Mouse (Mus musculus): ENCODE results near the gene Acot13. TPM values are rescaled to one million over a fixed set of nuclear protein-coding genes. Genes with fewer than 3 reads are reported as not detected.
A peak's percentile ranks its signal among the peaks of the same experiment; 100 is the strongest.

Gene Acot13
- polyA plus RNA-seq, 1 experiment: 8.4 TPM

- peak overlapping the region; percentile 99 for H3K27ac ChIP-seq (ENCODE audit: control insufficient read depth, insufficient read depth, low read depth, low read length)
- H3K27me3 ChIP-seq (ENCODE audit: control insufficient read depth, insufficient read depth, low read length): no peaks in the 10 kb centered on the region
- no peaks in the 10 kb centered on the region for H3K36me3 ChIP-seq (ENCODE audit: control insufficient read depth, insufficient read depth, low read length)
- H3K4me3 ChIP-seq (ENCODE audit: control insufficient read depth, low read depth, low read length): peak overlapping the region; percentile 98
- TF ChIP-seq POLR2A (IDR thresholded peaks at IDR 0.05; ENCODE audit: control insufficient read depth, low read depth, low read length) (peak; percentile 89), CTCF (IDR thresholded peaks at IDR 0.05; ENCODE audit: control insufficient read depth, insufficient read depth, insufficient replicate concordance, low read depth, low read length) (no peak)
- H3K4me1 ChIP-seq (ENCODE audit: control insufficient read depth, insufficient read depth, low read length): peaks cover 5% of the 10 kb centered on the region
Observed at GRCm38 (mm10) chr13:24800674-24801307, 30.5 kb downstream of the Acot13 start.

- Histone ChIP-seq H3K27me3 (ENCODE audit: control insufficient read depth, insufficient read depth, low read length) (no peaks in the 10 kb centered on the region), H3K4me1 (ENCODE audit: control insufficient read depth, insufficient read depth, low read length) (peaks cover 5% of the 10 kb centered on the region), H3K27ac (ENCODE audit: control insufficient read depth, insufficient read depth, low read depth, low read length) (peak overlapping the region; percentile 92), H3K36me3 (ENCODE audit: control insufficient read depth, insufficient read depth, low read length) (no peaks in the 10 kb centered on the region), H3K4me3 (ENCODE audit: control insufficient read depth, low read depth, low read length) (peak overlapping the region; percentile 98)
- TF ChIP-seq CTCF (IDR thresholded peaks at IDR 0.05; ENCODE audit: control insufficient read depth, insufficient read depth, insufficient replicate concordance, low read depth, low read length) (peak; percentile 8; the same call in 1 of the 2 replicates), POLR2A (IDR thresholded peaks at IDR 0.05; ENCODE audit: control insufficient read depth, low read depth, low read length) (peak; percentile 75; the same call in 1 of the 2 replicates)
Observed at GRCm38 (mm10) chr13:24799925-24800673, 31.2 kb downstream of the Acot13 start.

DNA sequence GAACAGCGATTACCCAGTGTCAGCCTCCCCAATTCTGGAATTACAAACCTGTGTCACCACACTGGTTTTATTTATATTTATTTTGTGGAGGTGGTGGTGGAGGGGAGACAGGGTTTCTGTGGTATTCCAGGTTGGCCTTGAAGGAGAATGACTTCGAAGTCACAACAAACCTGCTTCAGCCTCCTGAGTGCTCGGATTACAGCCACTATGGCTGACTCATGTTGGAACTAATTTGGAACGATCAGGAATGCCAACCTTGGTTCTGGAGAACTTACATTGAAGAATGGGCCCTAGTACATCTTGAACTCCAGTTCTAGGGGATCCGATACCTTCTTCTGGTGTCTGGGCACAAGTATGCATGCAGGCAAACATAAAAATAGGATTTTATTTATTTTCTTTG, 32.0 kb downstream of the Acot13 start:
- H3K27me3 ChIP-seq (ENCODE audit: control insufficient read depth, insufficient read depth, low read length): no peaks in the 10 kb centered on the region
- TF ChIP-seq POLR2A (IDR thresholded peaks at IDR 0.05; ENCODE audit: control insufficient read depth, low read depth, low read length) (no peak), CTCF (IDR thresholded peaks at IDR 0.05; ENCODE audit: control insufficient read depth, insufficient read depth, insufficient replicate concordance, low read depth, low read length) (no peak)
- H3K36me3 ChIP-seq (ENCODE audit: control insufficient read depth, insufficient read depth, low read length): no peaks in the 10 kb centered on the region
- peak overlapping the region; percentile 98 for H3K4me3 ChIP-seq (ENCODE audit: control insufficient read depth, low read depth, low read length)
- H3K4me1 ChIP-seq (ENCODE audit: control insufficient read depth, insufficient read depth, low read length): peaks cover 5% of the 10 kb centered on the region
- peak overlapping the region; percentile 77 for H3K27ac ChIP-seq (ENCODE audit: control insufficient read depth, insufficient read depth, low read depth, low read length)

DNA sequence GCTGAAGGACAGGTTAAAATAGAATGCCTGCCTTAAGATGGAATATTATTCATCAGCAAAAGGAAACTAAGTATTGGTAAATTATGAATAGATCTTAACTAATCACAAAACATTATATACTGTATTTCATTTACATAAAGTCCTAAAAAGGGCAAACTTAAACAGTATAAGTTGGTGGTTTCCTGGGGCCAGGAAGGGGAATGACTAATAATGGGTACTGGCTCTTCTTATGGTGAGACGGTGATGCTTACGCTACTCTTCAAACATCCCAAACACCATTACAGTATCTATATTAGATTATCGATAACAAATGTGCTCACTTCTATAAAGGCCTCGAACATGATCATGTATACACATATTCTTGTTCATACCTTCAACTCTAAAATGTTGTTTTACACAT, 32.7 kb downstream of the Acot13 start:
- H3K4me3 ChIP-seq (ENCODE audit: control insufficient read depth, low read depth, low read length): peak overlapping the region; percentile 26; the same call in 1 of the 2 replicates
- TF ChIP-seq CTCF (IDR thresholded peaks at IDR 0.05; ENCODE audit: control insufficient read depth, insufficient read depth, insufficient replicate concordance, low read depth, low read length): no peak
- TF ChIP-seq POLR2A (IDR thresholded peaks at IDR 0.05; ENCODE audit: control insufficient read depth, low read depth, low read length): no peak
- H3K4me1 ChIP-seq (ENCODE audit: control insufficient read depth, insufficient read depth, low read length): peaks cover 5% of the 10 kb centered on the region
- no peak overlapping the region for H3K27ac ChIP-seq (ENCODE audit: control insufficient read depth, insufficient read depth, low read depth, low read length)
- H3K36me3 ChIP-seq (ENCODE audit: control insufficient read depth, insufficient read depth, low read length): no peaks in the 10 kb centered on the region
- H3K27me3 ChIP-seq (ENCODE audit: control insufficient read depth, insufficient read depth, low read length): no peaks in the 10 kb centered on the region

DNA sequence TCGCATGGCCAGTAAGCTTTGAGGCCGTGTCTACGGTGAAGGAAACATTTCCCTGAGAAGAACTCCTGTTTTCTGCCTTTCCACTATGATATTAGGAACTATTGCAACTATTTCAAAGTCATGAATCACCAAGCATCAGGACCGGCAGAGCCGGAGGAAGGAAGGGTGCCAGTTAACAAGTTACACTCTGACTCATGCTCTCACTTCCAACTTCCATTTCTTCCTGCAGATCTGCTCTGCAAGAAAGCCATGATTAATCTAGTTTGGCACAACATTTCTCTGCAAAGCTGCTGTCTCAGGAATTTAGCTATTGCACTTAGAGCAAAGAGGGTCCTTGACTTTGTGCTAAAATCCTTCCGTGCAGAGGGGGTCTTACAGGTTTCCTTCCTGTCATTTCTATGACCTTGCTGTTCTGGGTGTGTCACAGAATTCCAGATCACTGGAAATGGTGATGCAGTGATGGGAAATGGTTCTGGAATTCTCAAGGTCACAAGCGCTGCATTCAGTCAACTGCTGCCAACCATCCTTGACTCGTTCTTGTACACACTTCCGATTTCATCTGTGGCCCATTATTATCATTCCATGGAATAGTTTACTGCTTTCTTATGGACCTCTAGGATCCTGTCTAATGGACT, 38.8 kb downstream of the Acot13 start:
- Histone ChIP-seq H3K36me3 (ENCODE audit: control insufficient read depth, insufficient read depth, low read length) (no peaks in the 10 kb centered on the region), H3K4me3 (ENCODE audit: control insufficient read depth, low read depth, low read length) (no peak overlapping the region), H3K27ac (ENCODE audit: control insufficient read depth, insufficient read depth, low read depth, low read length) (no peak overlapping the region), H3K4me1 (ENCODE audit: control insufficient read depth, insufficient read depth, low read length) (0 out of 2 replicates have a peak, but pooled peaks cover 2% of the 10 kb centered on the region), H3K27me3 (ENCODE audit: control insufficient read depth, insufficient read depth, low read length) (no peaks in the 10 kb centered on the region)
- TF ChIP-seq CTCF (IDR thresholded peaks at IDR 0.05; ENCODE audit: control insufficient read depth, insufficient read depth, insufficient replicate concordance, low read depth, low read length): no peak
- no peak for TF ChIP-seq POLR2A (IDR thresholded peaks at IDR 0.05; ENCODE audit: control insufficient read depth, low read depth, low read length)

DNA sequence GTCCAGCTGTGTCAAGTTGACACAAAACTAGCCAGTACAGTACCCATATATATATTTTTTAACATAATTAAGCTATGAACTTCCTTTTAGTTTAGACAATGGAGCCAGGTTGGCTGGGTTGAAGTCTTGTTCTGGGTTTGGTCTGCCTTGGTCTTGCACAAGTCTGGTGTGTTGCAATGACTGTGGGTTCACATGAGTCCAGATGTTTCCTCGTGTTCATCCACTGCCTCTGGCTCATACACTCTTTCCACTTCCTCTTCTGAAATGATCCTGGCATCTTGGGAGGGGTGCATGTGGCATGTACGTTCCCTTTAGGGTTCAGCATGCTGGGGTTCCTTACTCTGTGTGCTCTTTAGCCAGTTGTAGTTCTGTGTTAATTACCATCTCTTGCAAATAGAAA, 40.0 kb downstream of the Acot13 start:
- Histone ChIP-seq H3K27me3 (ENCODE audit: control insufficient read depth, insufficient read depth, low read length) (no peaks in the 10 kb centered on the region), H3K4me3 (ENCODE audit: control insufficient read depth, low read depth, low read length) (no peak overlapping the region), H3K4me1 (ENCODE audit: control insufficient read depth, insufficient read depth, low read length) (0 out of 2 replicates have a peak, but pooled peaks cover 2% of the 10 kb centered on the region), H3K27ac (ENCODE audit: control insufficient read depth, insufficient read depth, low read depth, low read length) (no peak overlapping the region), H3K36me3 (ENCODE audit: control insufficient read depth, insufficient read depth, low read length) (no peaks in the 10 kb centered on the region)
- TF ChIP-seq POLR2A (IDR thresholded peaks at IDR 0.05; ENCODE audit: control insufficient read depth, low read depth, low read length) (no peak), CTCF (IDR thresholded peaks at IDR 0.05; ENCODE audit: control insufficient read depth, insufficient read depth, insufficient replicate concordance, low read depth, low read length) (no peak)

- H3K36me3 ChIP-seq (ENCODE audit: control insufficient read depth, insufficient read depth, low read length): no peaks in the 10 kb centered on the region
- H3K27me3 ChIP-seq (ENCODE audit: control insufficient read depth, insufficient read depth, low read length): no peaks in the 10 kb centered on the region
- H3K27ac ChIP-seq (ENCODE audit: control insufficient read depth, insufficient read depth, low read depth, low read length): no peak overlapping the region
- no peak overlapping the region for H3K4me3 ChIP-seq (ENCODE audit: control insufficient read depth, low read depth, low read length)
- H3K4me1 ChIP-seq (ENCODE audit: control insufficient read depth, insufficient read depth, low read length): 0 out of 2 replicates have a peak, but pooled peaks cover 2% of the 10 kb centered on the region
- no peak for TF ChIP-seq POLR2A (IDR thresholded peaks at IDR 0.05; ENCODE audit: control insufficient read depth, low read depth, low read length)
Observed at GRCm38 (mm10) chr13:24787477-24787876, 43.9 kb downstream of the Acot13 start.
